Mouse (Mus musculus) liver, postnatal 0 days (tissue): Measurements from ENCODE around the gene Zmynd12.

Experiments
- CTCF ChIP-seq: sonication (generic); IDR thresholded peaks from 2 replicates; pipeline ENCODE4 v1.5.1; 2016; ENCODE audit warnings: antibody characterized with exemption, low read depth
- EP300 ChIP-seq: IDR thresholded peaks from 2 replicates; pipeline ENCODE4 v1.6.1; 2016; ENCODE audit warnings: antibody characterized with exemption, low read depth, mild to moderate bottlenecking

DNA sequence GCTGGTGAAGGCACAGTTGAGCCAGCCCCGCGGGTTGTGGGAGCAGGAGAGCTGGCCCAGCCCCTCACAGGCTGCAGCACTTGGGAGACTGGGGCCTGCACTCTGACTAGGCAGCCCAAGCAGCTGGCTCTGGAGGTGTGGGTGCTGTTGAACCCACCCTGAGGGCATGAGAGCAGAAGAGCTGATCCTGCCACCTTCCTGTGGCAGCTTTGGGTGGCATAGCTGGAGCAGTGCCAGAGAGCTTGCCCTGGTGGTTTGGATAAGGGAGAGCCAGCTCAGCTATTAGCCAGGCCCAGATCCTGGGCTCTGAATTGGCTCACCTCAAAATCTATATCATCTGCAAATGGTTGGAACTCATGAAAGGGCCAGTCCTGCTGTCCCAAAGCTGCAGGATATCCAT is 5.1 kb downstream of the Zmynd12 start:
- TF ChIP-seq EP300 (peak; percentile 83), CTCF (peak; percentile 30)
